Mouse (Mus musculus) lung, embryonic 15.5 days (tissue): ENCODE measurements at regions not wholly inside any gene's neighbourhood (a gene's known extent, or its start where the extent isn't known, plus 50 kb on each side); places are given as distances from the start of the nearest gene placed in this dataset.
A peak's percentile ranks its signal among the peaks of the same experiment; 100 is the strongest.
"Not testable (repeated sequence)": the region's sequence is repeated elsewhere in the genome, so short reads cannot be mapped to it uniquely, and the experiment has no call there.

Experiments used
- ATAC-seq: fragments of 200-750 bp; cut with Nextera tagmentation; 2 replicates; pipeline ENCODE4 v1.8.0; 2017; ENCODE audit warnings: moderate number of reproducible peaks, borderline replicate concordance; ENCODE audit not compliant: low FRiP score, low TSS enrichment; ENCODE audit errors: extremely low read depth
- H3K27ac ChIP-seq: fragments of 300-500 bp; sonication (generic); 2 replicates; pipeline ENCODE4 v1.5.1; 2015; ENCODE audit warnings: moderate library complexity, mild to moderate bottlenecking, inconsistent platforms
- H3K27me3 ChIP-seq: fragments of 300-500 bp; sonication (generic); 2 replicates; pipeline ENCODE4 v1.6.1; 2015; ENCODE audit warnings: inconsistent platforms
- H3K36me3 ChIP-seq: fragments of 300-500 bp; sonication (generic); 2 replicates; pipeline ENCODE4 v1.6.1; 2015; ENCODE audit warnings: inconsistent platforms
- H3K4me1 ChIP-seq: fragments of 300-500 bp; sonication (generic); 2 replicates; pipeline ENCODE4 v1.6.1; 2015; ENCODE audit warnings: inconsistent platforms
- H3K4me2 ChIP-seq: fragments of 300-500 bp; sonication (generic); 2 replicates; pipeline ENCODE4 v1.6.1; 2015; ENCODE audit warnings: inconsistent platforms, mild to moderate bottlenecking, moderate library complexity
- H3K4me3 ChIP-seq: fragments of 300-500 bp; sonication (generic); 2 replicates; pipeline ENCODE4 v1.5.1; 2015; ENCODE audit warnings: mild to moderate bottlenecking, inconsistent platforms
- H3K9ac ChIP-seq: fragments of 300-500 bp; sonication (generic); 2 replicates; pipeline ENCODE4 v1.6.1; 2015; ENCODE audit warnings: inconsistent platforms
- H3K9me3 ChIP-seq: fragments of 300-500 bp; sonication (generic); 2 replicates; pipeline ENCODE4 v1.6.1; 2016; ENCODE audit warnings: inconsistent platforms
- WGBS: fragments of 180-500 bp; shearing (Covaris S2); methylation state at CpG from one replicate; pipeline ENCODE4 v1.1.7; 2015; 5-methylcytosine and 5-hydroxymethylcytosine counted together

GRCm38 (mm10) chr6:37732385-37732784 is 138.2 kb upstream of the Trim24 start:
- Histone ChIP-seq H3K9me3 (no peaks in the 10 kb centered on the region), H3K27ac (no peak overlapping the region), H3K27me3 (no peaks in the 10 kb centered on the region), H3K4me3 (no peak overlapping the region), H3K36me3 (no peaks in the 10 kb centered on the region), H3K4me2 (no peak overlapping the region), H3K4me1 (no peaks in the 10 kb centered on the region), H3K9ac (no peak overlapping the region)
- ATAC-seq: peak; percentile 74
- WGBS: 22% methylated on average over 10 of the region's 10 CpGs

GRCm38 (mm10) chr6:37735288-37735961 is 135.2 kb upstream of the Trim24 start:
- no peaks in the 10 kb centered on the region for H3K9me3 ChIP-seq
- no peak overlapping the region for H3K4me2 ChIP-seq
- H3K27ac ChIP-seq: no peak overlapping the region
- H3K27me3 ChIP-seq: no peaks in the 10 kb centered on the region
- no peak overlapping the region for H3K9ac ChIP-seq
- no peaks in the 10 kb centered on the region for H3K36me3 ChIP-seq
- no peaks in the 10 kb centered on the region for H3K4me1 ChIP-seq
- 58% methylated on average over 4 of the region's 4 CpGs for WGBS
- no peak overlapping the region for H3K4me3 ChIP-seq
- no peak for ATAC-seq

- WGBS: 69% methylated on average over 4 of the region's 4 CpGs
- H3K9ac ChIP-seq: no peak overlapping the region
- no peaks in the 10 kb centered on the region for H3K27me3 ChIP-seq
- no peak overlapping the region for H3K4me2 ChIP-seq
- no peak for ATAC-seq
- H3K27ac ChIP-seq: no peak overlapping the region
- no peaks in the 10 kb centered on the region for H3K36me3 ChIP-seq
- H3K4me1 ChIP-seq: no peaks in the 10 kb centered on the region
- no peak overlapping the region for H3K4me3 ChIP-seq
- H3K9me3 ChIP-seq: no peaks in the 10 kb centered on the region
Measured at GRCm38 (mm10) chr6:37735962-37736297, 134.7 kb upstream of the Trim24 start.

- Histone ChIP-seq H3K4me3 (no peak overlapping the region), H3K9me3 (no peaks in the 10 kb centered on the region), H3K4me1 (no peaks in the 10 kb centered on the region), H3K36me3 (no peaks in the 10 kb centered on the region), H3K27ac (peak overlapping the region; percentile 71), H3K9ac (no peak overlapping the region), H3K27me3 (no peaks in the 10 kb centered on the region), H3K4me2 (peak overlapping the region; percentile 31)
- WGBS: 63% methylated on average over 14 of the region's 14 CpGs
- peak; percentile 72 for ATAC-seq
Measured at GRCm38 (mm10) chr6:37740982-37741889, 129.4 kb upstream of the Trim24 start.

- not testable (repeated sequence) for H3K27ac ChIP-seq, H3K27me3 ChIP-seq, H3K9me3 ChIP-seq, H3K4me1 ChIP-seq, ATAC-seq, H3K9ac ChIP-seq, H3K4me3 ChIP-seq, H3K4me2 ChIP-seq, H3K36me3 ChIP-seq
- 64% methylated on average over 7 of the region's 7 CpGs for WGBS
Measured at GRCm38 (mm10) chr6:37741916-37742315, 128.7 kb upstream of the Trim24 start.

GRCm38 (mm10) chr6:37744679-37745078 is 125.9 kb upstream of the Trim24 start:
- Histone ChIP-seq H3K36me3 (no peaks in the 10 kb centered on the region), H3K4me2 (no peak overlapping the region), H3K9ac (no peak overlapping the region), H3K4me3 (no peak overlapping the region), H3K4me1 (no peaks in the 10 kb centered on the region), H3K27me3 (no peaks in the 10 kb centered on the region), H3K27ac (no peak overlapping the region), H3K9me3 (no peaks in the 10 kb centered on the region; the same call in 1 of the 2 replicates)
- ATAC-seq: no peak
- 74% methylated on average over 4 of the region's 4 CpGs for WGBS

- Histone ChIP-seq H3K9me3 (no peaks in the 10 kb centered on the region; the same call in 1 of the 2 replicates), H3K27ac (no peak overlapping the region), H3K9ac (no peak overlapping the region), H3K4me1 (no peaks in the 10 kb centered on the region), H3K27me3 (no peaks in the 10 kb centered on the region), H3K4me2 (no peak overlapping the region), H3K36me3 (no peaks in the 10 kb centered on the region), H3K4me3 (no peak overlapping the region)
- ATAC-seq: no peak
- WGBS: 71% methylated on average over 11 of the region's 11 CpGs
Measured at GRCm38 (mm10) chr6:37745393-37746100, 125.1 kb upstream of the Trim24 start.

- not testable (repeated sequence) for H3K27ac ChIP-seq, H3K4me3 ChIP-seq, H3K9me3 ChIP-seq, H3K4me2 ChIP-seq, H3K27me3 ChIP-seq, H3K36me3 ChIP-seq, H3K9ac ChIP-seq, ATAC-seq, H3K4me1 ChIP-seq
- WGBS: 57% methylated on average over 4 of the region's 4 CpGs
Measured at GRCm38 (mm10) chr6:37747793-37748192, 122.8 kb upstream of the Trim24 start.

- no peak overlapping the region for H3K27ac ChIP-seq
- WGBS: 71% methylated on average over 8 of the region's 8 CpGs
- no peak overlapping the region for H3K9ac ChIP-seq
Measured at GRCm38 (mm10) chr6:37748296-37748980, 122.2 kb upstream of the Trim24 start.

GRCm38 (mm10) chr6:37749016-37749415 is 121.6 kb upstream of the Trim24 start:
- WGBS: 83% methylated on average over 5 of the region's 5 CpGs
- Histone ChIP-seq H3K36me3 (no peaks in the 10 kb centered on the region), H3K9ac (no peak overlapping the region), H3K9me3 (no peaks in the 10 kb centered on the region; the same call in 1 of the 2 replicates), H3K4me2 (no peak overlapping the region), H3K4me3 (no peak overlapping the region), H3K4me1 (no peaks in the 10 kb centered on the region), H3K27me3 (no peaks in the 10 kb centered on the region), H3K27ac (no peak overlapping the region)
- ATAC-seq: no peak

More at GRCm38 (mm10) chr6:37748296-37748980, 122.2 kb upstream of the Trim24 start:
- no peak overlapping the region for H3K4me2 ChIP-seq
- no peaks in the 10 kb centered on the region for H3K27me3 ChIP-seq
- ATAC-seq: no peak
- no peak overlapping the region for H3K4me3 ChIP-seq
- no peaks in the 10 kb centered on the region; the same call in 1 of the 2 replicates for H3K9me3 ChIP-seq
- H3K4me1 ChIP-seq: no peaks in the 10 kb centered on the region
- no peaks in the 10 kb centered on the region for H3K36me3 ChIP-seq

GRCm38 (mm10) chr6:37750271-37750670 is 120.3 kb upstream of the Trim24 start:
- Histone ChIP-seq H3K27me3 (no peaks in the 10 kb centered on the region), H3K27ac (no peak overlapping the region), H3K9ac (no peak overlapping the region), H3K9me3 (no peaks in the 10 kb centered on the region; the same call in 1 of the 2 replicates), H3K4me1 (no peaks in the 10 kb centered on the region), H3K4me3 (no peak overlapping the region), H3K4me2 (no peak overlapping the region), H3K36me3 (no peaks in the 10 kb centered on the region)
- ATAC-seq: no peak
- 86% methylated on average over 3 of the region's 3 CpGs for WGBS
